Mouse (Mus musculus) intestine, embryonic 16.5 days (tissue): Measurements from ENCODE around the gene Btbd9. TPM values are rescaled to one million over a fixed set of nuclear protein-coding genes. Genes with fewer than 3 reads are reported as not detected.

ENCODE experiments used
- ATAC-seq: fragments of 200-750 bp; cut with Nextera tagmentation; 2 replicates; pipeline ENCODE4 v1.8.0; 2017; ENCODE audit warnings: moderate TSS enrichment, moderate library complexity
- H3K27ac ChIP-seq: fragments of 300-500 bp; sonication (generic); 2 replicates; pipeline ENCODE4 v1.5.1; 2014; ENCODE audit warnings: mild to moderate bottlenecking, low read length
- H3K27me3 ChIP-seq: fragments of 300-500 bp; sonication (generic); replicated peaks from 2 replicates; pipeline ENCODE4 v1.6.1; 2014; ENCODE audit warnings: low read length, control low read depth, mixed read lengths; ENCODE audit not compliant: control insufficient read depth, insufficient read depth
- H3K36me3 ChIP-seq: fragments of 300-500 bp; sonication (generic); 2 replicates; pipeline ENCODE4 v1.6.1; 2014; ENCODE audit warnings: low read length, control low read depth; ENCODE audit not compliant: control insufficient read depth, insufficient read depth
- H3K4me1 ChIP-seq: fragments of 300-500 bp; sonication (generic); 2 replicates; pipeline ENCODE4 v1.6.1; 2014; ENCODE audit warnings: low read length, control low read depth, mixed read lengths; ENCODE audit not compliant: control insufficient read depth, insufficient read depth
- H3K4me2 ChIP-seq: fragments of 300-500 bp; sonication (generic); 2 replicates; pipeline ENCODE4 v1.6.1; 2014; ENCODE audit warnings: low read depth, low read length, control low read depth
- H3K4me3 ChIP-seq: fragments of 300-500 bp; sonication (generic); 2 replicates; pipeline ENCODE4 v1.5.1; 2014; ENCODE audit warnings: mild to moderate bottlenecking, low read length
- H3K9ac ChIP-seq: fragments of 300-500 bp; sonication (generic); 2 replicates; pipeline ENCODE4 v1.6.1; 2014; ENCODE audit warnings: low read depth, low read length
- H3K9me3 ChIP-seq: fragments of 300-500 bp; sonication (generic); 2 replicates; pipeline ENCODE4 v1.6.1; 2016; ENCODE audit warnings: low read length, control low read depth; ENCODE audit not compliant: control insufficient read depth
- WGBS: fragments of 180-500 bp; shearing (Covaris S2); extraction: QIAGEN DNeasy Blood & Tissue Kit; methylation state at CpG from one replicate; pipeline ENCODE4 v1.1.7; 2014; 5-methylcytosine and 5-hydroxymethylcytosine counted together
- polyA plus RNA-seq: library from polyadenylated mRNA; unstranded; fragments of >200 nt; fragmentation: Nextera tagmentation; extraction: Ambion mirVana; gene quantifications from 2 replicates; pipeline ENCODE4 v1.2.1, GENCODE M21; 2015

The Btbd9 gene
- polyA plus RNA-seq, 1 experiment from 2014 or later, result 51.6 TPM

DNA sequence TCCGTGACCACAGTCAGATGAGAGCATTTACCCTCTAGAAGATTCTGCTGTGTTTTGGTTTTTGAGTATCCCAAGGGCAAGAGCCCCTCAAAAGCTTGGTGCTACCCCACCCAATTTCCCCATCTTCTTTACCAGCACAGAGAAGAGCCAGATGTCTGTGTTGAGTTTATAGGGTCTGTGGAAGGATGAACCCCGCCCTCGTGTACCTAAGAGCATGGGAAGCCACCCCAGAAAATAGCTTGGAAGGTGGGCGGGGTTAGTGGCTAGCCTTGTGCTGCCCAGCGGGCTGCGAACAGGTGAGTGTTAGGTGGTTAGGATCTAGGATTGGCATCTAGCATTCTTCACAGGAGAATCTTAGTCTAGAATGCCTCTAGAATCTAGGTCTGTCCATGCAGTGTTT lies 389.1 kb downstream of the Btbd9 start:
- Histone ChIP-seq H3K27me3 (no peaks in the 10 kb centered on the region), H3K4me2 (no peak overlapping the region), H3K4me1 (peaks cover 17% of the 10 kb centered on the region), H3K27ac (no peak overlapping the region), H3K4me3 (no peak overlapping the region), H3K9me3 (no peaks in the 10 kb centered on the region), H3K9ac (no peak overlapping the region), H3K36me3 (no peaks in the 10 kb centered on the region)
- 77% methylated on average over 6 of the region's 6 CpGs for WGBS
- no peak for ATAC-seq

- Histone ChIP-seq H3K4me1 (peaks cover 14% of the 10 kb centered on the region), H3K4me3 (no peak overlapping the region), H3K27me3 (no peaks in the 10 kb centered on the region), H3K9ac (no peak overlapping the region), H3K36me3 (no peaks in the 10 kb centered on the region), H3K27ac (no peak overlapping the region), H3K9me3 (no peaks in the 10 kb centered on the region), H3K4me2 (no peak overlapping the region)
- ATAC-seq, result no peak
- 96% methylated on average over 6 of the region's 6 CpGs for whole genome bisulfite sequencing
Measured at GRCm38 (mm10) chr17:30183561-30183960, 392.7 kb downstream of the Btbd9 start.

GRCm38 (mm10) chr17:30182063-30182462 lies 394.2 kb downstream of the Btbd9 start:
- Histone ChIP-seq H3K9ac (no peak overlapping the region), H3K36me3 (0 out of 2 replicates have a peak, but pooled peaks cover 3% of the 10 kb centered on the region), H3K4me2 (no peak overlapping the region), H3K9me3 (no peaks in the 10 kb centered on the region), H3K4me1 (peaks cover 1% of the 10 kb centered on the region; the same call in 1 of the 2 replicates), H3K27ac (no peak overlapping the region), H3K27me3 (no peaks in the 10 kb centered on the region), H3K4me3 (no peak overlapping the region)
- no peak for ATAC-seq
- 77% methylated on average over 2 of the region's 2 CpGs for WGBS

GRCm38 (mm10) chr17:30181554-30181953 lies 394.7 kb downstream of the Btbd9 start:
- WGBS, result 80% methylated on average over 4 of the region's 4 CpGs
- no peak for ATAC-seq

GRCm38 (mm10) chr17:30180197-30180596 lies 396.1 kb downstream of the Btbd9 start:
- ATAC-seq, result no peak
- Histone ChIP-seq H3K4me3 (no peak overlapping the region), H3K27me3 (no peaks in the 10 kb centered on the region), H3K36me3 (0 out of 2 replicates have a peak, but pooled peaks cover 3% of the 10 kb centered on the region), H3K27ac (no peak overlapping the region), H3K9me3 (no peaks in the 10 kb centered on the region), H3K4me1 (no peaks in the 10 kb centered on the region), H3K9ac (no peak overlapping the region), H3K4me2 (no peak overlapping the region)
- WGBS, result 91% methylated on average over 6 of the region's 6 CpGs

More at GRCm38 (mm10) chr17:30181554-30181953, 394.7 kb downstream of the Btbd9 start:
- Histone ChIP-seq H3K9me3 (no peaks in the 10 kb centered on the region), H3K27ac (no peak overlapping the region), H3K36me3 (0 out of 2 replicates have a peak, but pooled peaks cover 3% of the 10 kb centered on the region), H3K9ac (no peak overlapping the region), H3K4me2 (no peak overlapping the region), H3K4me3 (no peak overlapping the region), H3K27me3 (no peaks in the 10 kb centered on the region), H3K4me1 (no peaks in the 10 kb centered on the region)

DNA sequence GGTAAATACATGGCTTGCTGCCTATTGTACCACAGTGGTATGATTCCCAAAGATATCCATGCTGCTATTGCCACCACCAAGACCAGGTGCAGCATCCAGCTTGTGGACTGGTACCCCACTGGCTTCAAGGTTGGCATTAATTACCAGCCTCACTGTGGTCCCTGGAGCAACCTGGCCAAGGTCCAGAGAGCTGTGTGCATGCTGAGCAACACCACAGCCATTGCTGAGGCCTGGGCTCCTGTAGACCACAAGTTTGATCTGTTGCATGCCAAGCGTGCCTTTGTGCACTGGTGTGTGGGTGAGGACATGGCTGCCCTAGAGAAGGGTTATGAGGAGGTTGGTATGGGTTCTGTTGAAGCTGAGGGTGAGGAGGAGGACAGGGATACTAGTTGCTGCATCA lies 397.9 kb downstream of the Btbd9 start:
- Histone ChIP-seq H3K27ac (no peak overlapping the region), H3K27me3 (no peaks in the 10 kb centered on the region), H3K4me3 (no peak overlapping the region), H3K9ac (no peak overlapping the region), H3K36me3 (0 out of 2 replicates have a peak, but pooled peaks cover 3% of the 10 kb centered on the region), H3K9me3 (no peaks in the 10 kb centered on the region), H3K4me1 (no peaks in the 10 kb centered on the region), H3K4me2 (no peak overlapping the region)
- no peak for ATAC-seq
- WGBS, result 96% methylated on average over 1 of the region's 1 CpGs

GRCm38 (mm10) chr17:30177435-30177834 lies 398.9 kb downstream of the Btbd9 start:
- WGBS, result 85% methylated on average over 4 of the region's 4 CpGs
- Histone ChIP-seq H3K4me3 (no peak overlapping the region), H3K27me3 (no peaks in the 10 kb centered on the region), H3K4me2 (no peak overlapping the region), H3K4me1 (no peaks in the 10 kb centered on the region), H3K9me3 (no peaks in the 10 kb centered on the region), H3K36me3 (0 out of 2 replicates have a peak, but pooled peaks cover 3% of the 10 kb centered on the region), H3K9ac (no peak overlapping the region), H3K27ac (no peak overlapping the region)
- no peak for ATAC-seq

Other genes with a start within 250 kb of the Btbd9 start
- 0.79 and 0.82 TPM in 2 replicates for gene Dnah8, start 47.9 kb upstream of the Btbd9 start, polyA plus RNA-seq
- gene Glo1, start 50.4 kb upstream of the Btbd9 start, polyA plus RNA-seq, result 234 and 240 TPM in 2 replicates